Mouse (Mus musculus) Patski (cell line): ENCODE measurements at regions not wholly inside any gene's neighbourhood (a gene's known extent, or its start where the extent isn't known, plus 50 kb on each side); places are given as distances from the start of the nearest gene placed in this dataset.

Source experiments
- ATAC-seq: fragments of 100-300 bp; one replicate; pipeline ENCODE4 v1.8.0; 2021
- CTCF ChIA-PET: fragments of 350-600 bp; sonication (Branson Sonifier 250); formaldehyde crosslinking; loops from one replicate; lab custom pipeline; 2022; ENCODE audit warnings: inconsistent platforms; lab: Charles Lee
- POLR2A ChIA-PET: fragments of 350-600 bp; sonication (Branson Sonifier 250); formaldehyde crosslinking; loops from one replicate; lab custom pipeline; 2022; ENCODE audit warnings: antibody characterized with exemption, inconsistent platforms; lab: Charles Lee
- DNase-seq: peaks from one replicate; pipeline ENCODE4 v3.0.0-alpha.2; 2011; ENCODE audit warnings: low read depth, low spot score
- H3K27me3 ChIP-seq: fragments of 371-371 bp; one replicate; pipeline ENCODE4 v1.5.1; 2021
- CTCF ChIP-seq: fragments of 100-300 bp; IDR thresholded peaks from one replicate; pipeline ENCODE4 v1.5.1; 2021
- in situ Hi-C: fragments of 300-500 bp; cut with MboI; formaldehyde crosslinking; loops from 3 replicates; pipeline ENCODE4 v1.11.1; 2018; ENCODE audit warnings: low pct_unique_long_range_greater_than_20kb, mixed read lengths

DNA sequence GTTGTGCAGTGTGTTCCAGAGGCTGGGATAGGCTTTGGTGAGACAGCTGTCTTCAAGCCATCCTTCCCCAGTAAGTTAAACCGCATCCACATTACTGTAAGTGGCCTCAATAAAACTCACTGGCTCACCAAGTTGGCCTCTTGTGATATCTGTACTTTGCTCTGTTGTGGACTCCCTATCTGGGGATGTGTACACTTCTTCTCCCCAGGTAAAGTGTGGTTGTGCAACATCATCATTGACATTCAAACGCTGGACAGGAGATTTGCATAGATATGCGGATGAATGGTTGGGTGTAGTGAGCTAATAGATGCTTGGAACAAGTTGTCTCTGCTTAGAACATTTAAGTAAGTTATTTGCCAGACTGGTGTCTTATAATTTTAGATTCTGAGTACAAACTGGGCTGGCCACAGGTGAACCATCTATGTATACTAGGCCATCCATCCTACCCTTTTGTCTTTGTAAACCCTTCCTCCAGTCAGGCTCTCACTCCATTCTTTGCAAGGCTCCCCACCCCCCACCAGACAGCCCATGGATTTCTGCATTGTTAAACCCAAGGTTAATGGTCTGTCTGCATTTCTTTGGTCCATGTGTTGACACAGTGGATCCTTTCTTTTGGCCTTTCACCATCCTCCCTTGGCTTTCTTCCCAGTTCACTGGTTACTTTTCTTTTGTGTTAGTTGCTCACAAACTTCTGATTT lies 303.0 kb downstream of the Plpp3 start:
- no peaks in the 10 kb centered on the region for H3K27me3 ChIP-seq
- DNase-seq (peak; percentile 30), ATAC-seq (no peak)
- no peak for TF ChIP-seq CTCF
- CTCF ChIA-PET, result no interaction called here
- in situ Hi-C loops, result no loop called here
- POLR2A ChIA-PET, result no interaction called here

DNA sequence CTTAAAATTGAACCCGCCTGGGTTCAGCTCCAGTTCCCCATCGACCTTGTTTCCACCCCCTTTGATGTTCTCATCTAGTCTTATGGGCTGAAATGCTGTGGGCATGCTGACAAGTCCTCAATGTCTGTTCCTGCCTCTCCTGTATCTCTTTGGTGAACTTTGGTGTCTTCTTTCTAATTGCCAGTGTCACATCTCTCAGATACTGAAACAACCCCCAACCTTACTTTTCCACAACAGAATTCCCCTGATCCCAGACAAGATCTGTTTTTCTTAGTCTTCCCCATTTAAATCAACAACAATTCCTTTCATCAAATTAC lies 303.5 kb downstream of the Plpp3 start:
- POLR2A ChIA-PET, result no interaction called here
- ATAC-seq, result no peak
- CTCF ChIA-PET, result no interaction called here

DNA sequence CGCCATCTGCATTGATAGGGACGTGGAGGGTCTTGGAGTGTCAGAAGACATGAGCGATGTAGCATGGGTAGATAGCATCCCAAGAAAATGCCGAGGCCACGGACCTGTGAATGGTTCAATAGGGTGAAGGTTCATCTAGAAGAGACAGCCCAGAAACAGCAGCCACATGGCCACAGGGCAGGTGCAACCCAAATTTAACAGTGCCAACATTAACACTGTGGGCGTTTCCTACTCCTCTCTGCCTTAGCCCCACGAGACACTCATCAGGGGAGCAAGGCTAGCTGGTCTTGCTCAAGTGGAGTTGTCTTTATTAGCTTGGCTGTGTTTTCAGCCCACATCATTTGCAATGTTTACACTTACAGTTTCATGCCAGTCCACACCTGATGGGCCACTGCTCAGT lies 310.7 kb downstream of the Plpp3 start:
- no peak for TF ChIP-seq CTCF
- ChIA-PET POLR2A (no interaction called here), CTCF (no interaction called here)
- no peak for DNase-seq
- H3K27me3 ChIP-seq, result no peaks in the 10 kb centered on the region
- ATAC-seq, result no peak
- in situ Hi-C loops, result no loop called here

More for the DNA sequence above, 303.5 kb downstream of the Plpp3 start:
- in situ Hi-C loops, result no loop called here
- H3K27me3 ChIP-seq, result no peaks in the 10 kb centered on the region
- TF ChIP-seq CTCF, result no peak
- no peak for DNase-seq

DNA sequence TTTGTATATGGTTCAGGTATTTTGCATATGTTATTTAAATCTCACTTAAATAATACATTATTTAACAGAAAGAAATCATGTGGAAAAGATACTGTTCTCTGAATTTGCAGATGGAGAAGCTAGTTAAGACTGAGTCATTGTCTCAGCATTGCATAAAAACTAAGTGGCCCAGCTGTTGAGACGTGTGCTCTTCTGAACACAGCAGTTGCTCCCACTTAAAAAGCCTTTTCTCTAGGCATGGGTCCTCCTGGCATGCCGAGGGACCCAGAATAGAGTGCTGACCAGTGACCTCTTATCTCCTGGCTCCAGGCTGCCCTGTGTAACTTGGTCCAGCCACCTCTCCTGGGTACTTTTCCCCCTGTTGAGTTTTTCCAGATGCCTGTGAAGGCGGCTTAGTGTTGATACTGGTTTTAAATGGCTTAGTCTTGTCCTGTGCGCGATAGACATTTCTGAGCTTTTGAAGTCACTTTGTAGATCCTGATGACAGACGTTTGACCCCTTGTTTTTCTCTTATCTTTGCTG lies 312.2 kb downstream of the Plpp3 start:
- ATAC-seq (no peak), DNase-seq (no peak)
- no peaks in the 10 kb centered on the region for H3K27me3 ChIP-seq
- ChIA-PET CTCF (no interaction called here), POLR2A (no interaction called here)
- in situ Hi-C loops, result no loop called here
- no peak for TF ChIP-seq CTCF

DNA sequence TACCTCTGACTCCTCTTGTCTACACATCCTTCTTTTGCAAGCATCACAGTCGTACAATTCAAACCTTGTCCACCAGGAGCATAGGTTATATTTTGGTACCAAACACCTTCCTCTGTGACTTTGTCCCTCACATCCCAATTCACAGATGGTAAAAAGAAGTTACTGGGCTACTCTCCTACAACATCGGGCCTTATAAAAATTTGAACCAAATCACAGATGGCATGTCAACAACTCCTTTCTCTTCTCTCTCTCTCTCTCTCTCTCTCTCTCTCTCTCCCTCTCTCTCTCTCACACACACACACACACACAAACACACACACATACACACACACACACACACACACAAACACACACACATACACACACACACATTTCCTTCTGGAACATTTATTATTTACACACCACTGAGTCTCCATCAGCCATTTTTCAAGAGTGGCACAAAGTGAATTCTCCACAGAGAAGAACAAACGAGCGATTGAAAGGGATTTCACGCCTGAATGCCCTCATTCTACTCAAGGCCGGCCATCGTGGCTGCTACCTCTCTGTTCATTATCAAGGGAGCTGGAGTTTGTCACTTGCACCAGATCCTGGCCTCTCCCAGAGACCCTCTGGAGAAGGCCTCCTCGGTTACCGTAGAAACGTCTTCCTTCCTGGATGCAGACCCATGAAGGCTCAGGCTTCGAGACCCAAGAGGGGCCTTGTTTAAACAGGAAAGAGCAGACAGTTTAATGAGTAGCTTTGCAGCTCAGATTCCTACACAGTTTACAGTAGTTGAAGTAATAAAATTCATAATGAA lies 314.7 kb upstream of the Gm12728 start:
- ChIA-PET CTCF (interaction anchor here (0.9 kb wide), 1 partner anchor 43 kb away, joined by 3 read pairs; no protein-coding TSS in a partner anchor), POLR2A (interaction anchor here (0.6 kb wide), 1 partner anchor 49 kb away, joined by 3 read pairs; no protein-coding TSS in a partner anchor)
- H3K27me3 ChIP-seq, result no peaks in the 10 kb centered on the region
- no peak for TF ChIP-seq CTCF
- in situ Hi-C loops, result no loop called here
- ATAC-seq (no peak), DNase-seq (no peak)

DNA sequence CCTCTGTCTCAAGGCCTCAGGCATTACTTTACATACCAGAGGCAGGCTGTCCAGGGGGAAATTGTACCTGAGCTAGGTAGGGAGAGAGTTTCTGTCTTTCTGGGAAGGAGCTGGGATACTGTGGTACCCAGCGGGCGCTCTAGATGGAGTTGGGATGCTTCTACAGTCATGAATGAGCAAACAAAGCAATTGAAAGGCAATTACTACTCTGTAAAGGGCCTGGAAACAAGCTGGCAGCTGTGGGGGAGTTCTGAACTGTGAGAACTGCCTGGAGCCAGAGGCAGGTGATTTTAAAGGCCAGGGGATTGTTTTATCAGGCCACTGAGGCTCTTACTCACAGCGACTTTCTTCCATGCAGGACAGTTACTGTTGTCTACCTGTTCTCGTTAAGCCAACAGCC lies 313.3 kb upstream of the Gm12728 start:
- H3K27me3 ChIP-seq, result no peaks in the 10 kb centered on the region
- CTCF ChIA-PET, result no interaction called here
- TF ChIP-seq CTCF, result no peak
- ATAC-seq (no peak), DNase-seq (no peak)
- POLR2A ChIA-PET, result no interaction called here
- in situ Hi-C loops, result no loop called here

DNA sequence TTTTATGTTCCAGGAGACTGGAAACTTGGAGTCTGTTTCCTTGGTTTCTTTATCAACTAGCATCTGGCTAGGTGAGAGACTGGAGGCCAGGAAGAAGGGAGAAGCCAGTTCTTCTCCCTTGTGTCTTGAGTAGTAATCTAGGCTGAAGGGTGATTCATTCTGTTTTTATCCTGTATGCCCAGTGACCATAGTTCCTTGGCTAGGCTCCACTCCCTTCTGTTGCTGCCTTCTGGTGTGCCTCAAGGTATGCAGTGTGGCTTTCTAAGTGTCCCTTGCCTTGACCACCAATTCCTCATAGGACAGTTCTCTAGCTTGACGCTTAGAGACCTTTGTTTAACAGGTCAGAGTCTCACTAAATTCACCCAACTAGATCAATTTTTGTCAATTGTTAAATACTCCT lies 303.3 kb upstream of the Gm12728 start:
- ATAC-seq (no peak), DNase-seq (no peak)
- no peaks in the 10 kb centered on the region for H3K27me3 ChIP-seq
- ChIA-PET CTCF (no interaction called here), POLR2A (no interaction called here)
- TF ChIP-seq CTCF, result no peak
- in situ Hi-C loops, result no loop called here

DNA sequence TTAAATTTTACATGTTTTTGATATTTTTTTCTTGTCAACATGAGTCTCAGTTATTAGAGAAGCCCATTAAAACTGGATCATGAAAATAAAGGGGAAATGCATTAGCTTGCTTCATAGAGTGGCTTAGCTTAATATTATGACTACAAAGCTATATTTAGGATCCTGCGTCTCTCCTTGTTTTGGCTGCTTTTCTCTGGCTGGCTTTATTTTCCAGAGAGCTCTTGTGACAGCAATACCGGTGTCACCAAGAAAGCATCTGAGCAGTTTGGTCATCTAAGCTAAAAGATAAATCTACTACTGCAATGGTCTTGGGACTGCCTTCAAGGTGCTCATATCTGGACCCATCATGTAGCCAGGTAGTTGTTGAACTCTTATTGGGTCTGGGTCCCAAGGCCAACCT lies 293.5 kb upstream of the Gm12728 start:
- ATAC-seq, result no peak
- in situ Hi-C loops, result no loop called here
- POLR2A ChIA-PET, result no interaction called here
- H3K27me3 ChIP-seq, result no peaks in the 10 kb centered on the region
- DNase-seq, result no peak
- no peak for TF ChIP-seq CTCF
- CTCF ChIA-PET, result no interaction called here

DNA sequence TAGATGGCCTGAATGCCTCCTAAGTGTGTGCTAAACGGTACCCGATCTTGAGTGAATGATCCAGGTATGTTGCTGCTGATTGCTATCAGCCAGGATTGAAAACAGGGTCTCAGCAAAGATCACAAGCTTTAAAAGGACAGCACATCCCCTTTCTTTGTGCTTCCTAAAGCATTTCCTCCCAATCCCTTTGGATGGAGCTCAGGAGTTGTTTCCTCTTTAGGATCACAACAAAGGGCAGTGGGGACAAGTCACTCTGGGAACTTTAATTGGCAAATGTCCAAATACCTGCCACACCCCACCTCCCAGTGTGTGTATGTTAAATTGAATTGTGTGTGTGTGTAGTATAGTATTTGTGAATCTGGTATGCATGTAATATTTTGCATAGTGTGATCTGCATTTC lies 283.5 kb upstream of the Gm12728 start:
- ATAC-seq (no peak), DNase-seq (no peak)
- ChIA-PET CTCF (no interaction called here), POLR2A (interaction anchor here (0.7 kb wide), 1 partner anchor 9 kb away, joined by 5 read pairs; no protein-coding TSS in a partner anchor)
- in situ Hi-C loops, result no loop called here
- no peaks in the 10 kb centered on the region for H3K27me3 ChIP-seq
- no peak for TF ChIP-seq CTCF

DNA sequence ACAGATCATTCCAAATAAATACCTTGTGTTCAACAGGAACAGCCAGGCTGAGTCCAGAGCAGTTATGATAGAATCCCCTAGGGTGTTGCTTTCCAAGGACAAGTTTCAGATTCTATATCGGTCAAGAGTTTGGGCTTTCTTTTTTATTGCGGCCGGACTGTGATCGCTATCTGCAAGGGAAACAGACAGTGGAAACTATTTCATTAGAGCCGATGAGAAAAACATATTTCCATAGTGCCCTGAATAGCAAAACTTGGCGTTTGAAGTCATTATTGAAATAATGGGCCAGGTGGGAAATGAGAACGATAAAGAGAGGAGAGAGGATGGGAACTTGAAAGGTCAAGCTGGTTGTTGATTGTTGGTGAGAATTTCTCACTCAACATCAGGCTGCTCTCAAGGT lies 282.4 kb upstream of the Gm12728 start:
- no peaks in the 10 kb centered on the region for H3K27me3 ChIP-seq
- in situ Hi-C loops, result no loop called here
- POLR2A ChIA-PET, result no interaction called here
- CTCF ChIA-PET, result no interaction called here
- ATAC-seq (no peak), DNase-seq (no peak)
- no peak for TF ChIP-seq CTCF

DNA sequence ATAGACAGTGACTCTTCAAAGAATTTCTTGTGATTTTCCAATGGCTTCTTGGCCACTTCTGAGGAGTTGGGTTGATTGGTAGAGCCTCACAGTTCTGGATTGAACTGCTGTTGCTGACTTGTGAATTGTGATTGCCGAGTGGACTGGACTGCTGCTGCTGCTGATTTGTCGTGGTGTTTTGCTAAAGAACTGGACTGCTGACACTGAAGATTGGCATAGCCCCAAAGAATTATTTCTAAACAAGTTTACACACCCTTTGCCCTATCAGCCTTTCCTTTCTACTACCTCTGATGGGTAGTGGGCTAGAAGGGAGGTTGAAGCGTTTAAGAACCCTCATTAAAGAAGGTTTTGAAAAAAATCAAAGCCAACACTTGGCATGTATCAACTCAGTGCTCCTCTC lies 280.6 kb upstream of the Gm12728 start:
- ChIA-PET POLR2A (no interaction called here), CTCF (no interaction called here)
- TF ChIP-seq CTCF, result no peak
- no peaks in the 10 kb centered on the region for H3K27me3 ChIP-seq
- no peak for ATAC-seq
- DNase-seq, result no peak
- in situ Hi-C loops, result no loop called here
